Mouse (Mus musculus) C2C12 (cell line): ENCODE data around the gene Eif3c. TPM values are rescaled to one million over a fixed set of nuclear protein-coding genes. Genes with fewer than 3 reads are reported as not detected.

Experiments used
- H3K27me3 ChIP-seq: one replicate; pipeline ENCODE4 v1.6.1; 2011; ENCODE audit not compliant: control insufficient read depth, insufficient read depth, insufficient read length
- H3K36me3 ChIP-seq: one replicate; pipeline ENCODE4 v1.6.1; 2011; ENCODE audit not compliant: control insufficient read depth, insufficient read depth
- H3K4me3 ChIP-seq: one replicate; pipeline ENCODE4 v1.5.1; 2011; ENCODE audit warnings: mild to moderate bottlenecking, control low read depth; ENCODE audit not compliant: poor library complexity, insufficient read depth, severe bottlenecking
- H3K79me2 ChIP-seq: one replicate; pipeline ENCODE4 v1.6.1; 2011; ENCODE audit not compliant: control insufficient read depth, insufficient read depth
- H3K79me3 ChIP-seq: one replicate; pipeline ENCODE4 v1.6.1; 2011; ENCODE audit warnings: low read depth, control low read depth
- H3ac ChIP-seq: one replicate; pipeline ENCODE3; 2011; ENCODE audit warnings: low read depth; ENCODE audit not compliant: control insufficient read depth, insufficient read length
- CEBPB ChIP-seq: IDR thresholded peaks from one replicate; pipeline ENCODE4 v1.6.1; 2011; ENCODE audit warnings: low read depth, mild to moderate bottlenecking, control low read depth, moderate library complexity
- CTCF ChIP-seq: IDR thresholded peaks from one replicate; pipeline ENCODE4 v1.5.1; 2011; ENCODE audit not compliant: control insufficient read depth, insufficient read depth, insufficient read length
- FOSL1 ChIP-seq: IDR thresholded peaks from one replicate; pipeline ENCODE4 v1.8.0; 2011; ENCODE audit warnings: mild to moderate bottlenecking, low read length; ENCODE audit not compliant: poor library complexity, insufficient read depth, severe bottlenecking
- MAX ChIP-seq: IDR thresholded peaks from one replicate; pipeline ENCODE4 v1.6.1; 2011; ENCODE audit warnings: mild to moderate bottlenecking, control low read depth
- MYOD1 ChIP-seq: IDR thresholded peaks from one replicate; pipeline ENCODE4 v1.6.1; 2011; ENCODE audit warnings: low read depth; ENCODE audit not compliant: control insufficient read depth, insufficient read length
- MYOG ChIP-seq: IDR thresholded peaks from one replicate; pipeline ENCODE4 v1.6.1; 2011; ENCODE audit not compliant: control insufficient read depth, insufficient read length; ENCODE audit errors: extremely low read depth
- USF1 ChIP-seq: IDR thresholded peaks from one replicate; pipeline ENCODE4 v1.6.1; 2011; ENCODE audit warnings: low read depth, mild to moderate bottlenecking, control low read depth, moderate library complexity
- microRNA-seq: library from miRNA; unstranded; fragments of <30 nt; microRNA quantifications from one replicate; pipeline ENCODE4, GENCODE M21; 2019; ENCODE audit warnings: borderline microRNAs expressed
- polyA plus RNA-seq: library from polyadenylated mRNA; unstranded; fragments of >200 nt; fragmentation: generic; extraction: Trizol; gene quantifications from one replicate; pipeline ENCODE4 v1.2.1, GENCODE M21; 2012; ENCODE audit warnings: missing spikeins

The Eif3c gene
- polyA plus RNA-seq, 1 experiment = 228 TPM

- peaks cover 68% of the 10 kb centered on the region for H3K36me3 ChIP-seq
- TF ChIP-seq CTCF = no peak
- TF ChIP-seq CEBPB = no peak
- TF ChIP-seq MYOD1 = no peak
- TF ChIP-seq FOSL1 = no peak
- no peak for TF ChIP-seq MYOG
- no peak for TF ChIP-seq USF1
- no peak for TF ChIP-seq MAX
These were observed 66.8 kb downstream of the Eif3c start for GRCm38 (mm10) chr7:126499416-126499815.

GRCm38 (mm10) chr7:126497966-126498365 lies 68.2 kb downstream of the Eif3c start:
- no peak overlapping the region for H3ac ChIP-seq
- TF ChIP-seq FOSL1 (no peak), CTCF (no peak), MAX (no peak), MYOD1 (no peak), MYOG (no peak), USF1 (no peak), CEBPB (no peak)

More at GRCm38 (mm10) chr7:126499416-126499815, 66.8 kb downstream of the Eif3c start:
- peaks cover 58% of the 10 kb centered on the region for H3K79me2 ChIP-seq
- peaks cover 39% of the 10 kb centered on the region for H3K79me3 ChIP-seq
- no peak overlapping the region for H3K4me3 ChIP-seq
- no peaks in the 10 kb centered on the region for H3K27me3 ChIP-seq
- no peak overlapping the region for H3ac ChIP-seq

GRCm38 (mm10) chr7:126496475-126496874 lies 69.7 kb downstream of the Eif3c start:
- Histone ChIP-seq H3K27me3 (no peaks in the 10 kb centered on the region), H3K36me3 (peaks cover 82% of the 10 kb centered on the region), H3K4me3 (no peak overlapping the region), H3K79me2 (peaks cover 46% of the 10 kb centered on the region), H3K79me3 (peaks cover 35% of the 10 kb centered on the region), H3ac (no peak overlapping the region)
- TF ChIP-seq CEBPB = no peak
- no peak for TF ChIP-seq MYOD1
- TF ChIP-seq MAX = no peak
- TF ChIP-seq USF1 = no peak

More at GRCm38 (mm10) chr7:126497966-126498365, 68.2 kb downstream of the Eif3c start:
- H3K4me3 ChIP-seq = no peak overlapping the region
- no peaks in the 10 kb centered on the region for H3K27me3 ChIP-seq
- peaks cover 81% of the 10 kb centered on the region for H3K36me3 ChIP-seq
- H3K79me2 ChIP-seq = peaks cover 57% of the 10 kb centered on the region
- H3K79me3 ChIP-seq = peaks cover 39% of the 10 kb centered on the region

Small RNA genes within 50 kb of the gene (microRNA-seq; reads per million reads assigned to microRNA genes)
- gene Mir7059 = 0.16 reads per million

Other genes with a start within 250 kb of the Eif3c start
- gene Lat, start 196.8 kb downstream of the Eif3c start, polyA plus RNA-seq = 0.23 TPM
- 69.8 TPM for gene Spns1, start 189.0 kb downstream of the Eif3c start, polyA plus RNA-seq
- 6.2 TPM for gene Nfatc2ip, start 169.7 kb downstream of the Eif3c start, polyA plus RNA-seq
- not detected for gene Cd19, start 151.5 kb downstream of the Eif3c start, polyA plus RNA-seq
- gene Rabep2, start 137.7 kb downstream of the Eif3c start, polyA plus RNA-seq = 17.5 TPM
- gene Atp2a1, start 103.3 kb downstream of the Eif3c start, polyA plus RNA-seq = 2.2 TPM
- 36.9 TPM for gene Sh2b1, start 91.0 kb downstream of the Eif3c start, polyA plus RNA-seq
- 200 TPM for gene Tufm, start 79.0 kb downstream of the Eif3c start, polyA plus RNA-seq
- 73.0 TPM for gene Atxn2l, start 63.0 kb downstream of the Eif3c start, polyA plus RNA-seq
- 2.0 TPM for gene Apobr, start 18.5 kb upstream of the Eif3c start, polyA plus RNA-seq
- 4.5 TPM for gene Cln3, start 19.4 kb upstream of the Eif3c start, polyA plus RNA-seq
- not detected for gene Il27, start 28.5 kb upstream of the Eif3c start, polyA plus RNA-seq
- 49.9 TPM for gene Nupr1, start 64.5 kb upstream of the Eif3c start, polyA plus RNA-seq
- gene Sgf29, start 82.9 kb upstream of the Eif3c start, polyA plus RNA-seq = 39.3 TPM
- gene Sult1a1, start 110.0 kb upstream of the Eif3c start, polyA plus RNA-seq = 0.07 TPM
- 116 TPM for gene Bola2, start 129.0 kb upstream of the Eif3c start, polyA plus RNA-seq
- 5.4 TPM for gene Slx1b, start 129.4 kb upstream of the Eif3c start, polyA plus RNA-seq
- gene Coro1a, start 141.4 kb upstream of the Eif3c start, polyA plus RNA-seq = 1.9 TPM
- 168 TPM for gene Mapk3, start 193.2 kb upstream of the Eif3c start, polyA plus RNA-seq
- 1.7 TPM for gene Gdpd3, start 199.9 kb upstream of the Eif3c start, polyA plus RNA-seq
- 16.6 TPM for gene Ypel3, start 210.5 kb upstream of the Eif3c start, polyA plus RNA-seq
- gene Tbx6, start 215.1 kb upstream of the Eif3c start, polyA plus RNA-seq = 0.01 TPM
- 189 TPM for gene Ppp4c, start 226.1 kb upstream of the Eif3c start, polyA plus RNA-seq
- gene Fam57b, start 231.3 kb upstream of the Eif3c start, polyA plus RNA-seq = 0.08 TPM